Mouse (Mus musculus) kidney, embryonic 16.5 days (tissue): ENCODE results near the gene Drc1. TPM values are rescaled to one million over a fixed set of nuclear protein-coding genes. Genes with fewer than 3 reads are reported as not detected.
A peak's percentile ranks its signal among the peaks of the same experiment; 100 is the strongest.

Experiments used
- ATAC-seq: fragments of 200-750 bp; cut with Nextera tagmentation; 2 replicates; pipeline ENCODE4 v1.8.0; 2017; ENCODE audit warnings: moderate TSS enrichment; ENCODE audit not compliant: low FRiP score, low TSS enrichment
- H3K27ac ChIP-seq: fragments of 300-500 bp; sonication (generic); 2 replicates; pipeline ENCODE4 v1.5.1; 2014; ENCODE audit warnings: low read length
- H3K27me3 ChIP-seq: fragments of 300-500 bp; sonication (generic); 2 replicates; pipeline ENCODE4 v1.6.1; 2014; ENCODE audit warnings: low read length, control low read depth, mixed read lengths; ENCODE audit not compliant: insufficient read depth
- H3K36me3 ChIP-seq: fragments of 300-500 bp; sonication (generic); 2 replicates; pipeline ENCODE4 v1.6.1; 2014; ENCODE audit warnings: low read length, control low read depth, mixed read lengths; ENCODE audit not compliant: insufficient read depth
- H3K4me1 ChIP-seq: fragments of 300-500 bp; sonication (generic); 2 replicates; pipeline ENCODE4 v1.6.1; 2014; ENCODE audit warnings: low read length, control low read depth, mixed read lengths; ENCODE audit not compliant: insufficient read depth
- H3K4me2 ChIP-seq: fragments of 300-500 bp; sonication (generic); replicated peaks from 2 replicates; pipeline ENCODE4 v1.6.1; 2014; ENCODE audit warnings: low read depth, low read length
- H3K4me3 ChIP-seq: fragments of 300-500 bp; sonication (generic); 2 replicates; pipeline ENCODE4 v1.5.1; 2014; ENCODE audit warnings: mild to moderate bottlenecking, low read length
- H3K9ac ChIP-seq: fragments of 300-500 bp; sonication (generic); replicated peaks from 2 replicates; pipeline ENCODE4 v1.6.1; 2014; ENCODE audit warnings: low read length
- H3K9me3 ChIP-seq: fragments of 300-500 bp; sonication (generic); 2 replicates; pipeline ENCODE4 v1.6.1; 2016; ENCODE audit warnings: low read length, control low read depth
- WGBS: fragments of 180-500 bp; shearing (Covaris S2); extraction: QIAGEN DNeasy Blood & Tissue Kit; methylation state at CpG from one replicate; pipeline ENCODE4 v1.1.7; 2014; 5-methylcytosine and 5-hydroxymethylcytosine counted together
- polyA plus RNA-seq: library from polyadenylated mRNA; unstranded; fragments of >200 nt; fragmentation: Nextera tagmentation; extraction: Ambion mirVana; gene quantifications from 2 replicates; pipeline ENCODE4 v1.2.1, GENCODE M21; 2015

Drc1 gene
- polyA plus RNA-seq, 1 experiment from 2014 or later = 0.16 TPM

- H3K4me1 ChIP-seq = no peaks in the 10 kb centered on the region
- ATAC-seq = no peak
- no peak overlapping the region for H3K27ac ChIP-seq
- no peaks in the 10 kb centered on the region for H3K27me3 ChIP-seq
- 30% methylated on average over 7 of the region's 7 CpGs for WGBS
- H3K9me3 ChIP-seq = no peaks in the 10 kb centered on the region
- H3K9ac ChIP-seq = no peak overlapping the region
- H3K36me3 ChIP-seq = no peaks in the 10 kb centered on the region
- H3K4me2 ChIP-seq = no peak overlapping the region
- H3K4me3 ChIP-seq = no peak overlapping the region
Observed at GRCm38 (mm10) chr5:30391473-30391872, 110.3 kb downstream of the Drc1 start.

GRCm38 (mm10) chr5:30400521-30400920, 119.3 kb downstream of the Drc1 start:
- ATAC-seq = no peak
- Histone ChIP-seq H3K36me3 (no peaks in the 10 kb centered on the region), H3K4me2 (no peak overlapping the region), H3K9ac (no peak overlapping the region), H3K9me3 (no peaks in the 10 kb centered on the region), H3K27ac (no peak overlapping the region), H3K4me3 (no peak overlapping the region), H3K4me1 (no peaks in the 10 kb centered on the region), H3K27me3 (no peaks in the 10 kb centered on the region)
- 76% methylated on average over 5 of the region's 5 CpGs for WGBS

- ATAC-seq = no peak
- no peak overlapping the region for H3K4me3 ChIP-seq
Observed at GRCm38 (mm10) chr5:30401165-30401564, 120.0 kb downstream of the Drc1 start.

GRCm38 (mm10) chr5:30406876-30407275, 125.7 kb downstream of the Drc1 start:
- 0 out of 2 replicates have a peak overlapping the region, but pooled peaks have one; percentile 13 for H3K4me2 ChIP-seq
- 28% methylated on average over 9 of the region's 9 CpGs for WGBS
- no peak overlapping the region for H3K27ac ChIP-seq
- no peaks in the 10 kb centered on the region for H3K4me1 ChIP-seq
- no peak for ATAC-seq
- H3K27me3 ChIP-seq = no peaks in the 10 kb centered on the region
- H3K9me3 ChIP-seq = no peaks in the 10 kb centered on the region
- no peaks in the 10 kb centered on the region for H3K36me3 ChIP-seq
- no peak overlapping the region for H3K4me3 ChIP-seq
- H3K9ac ChIP-seq = no peak overlapping the region

More at GRCm38 (mm10) chr5:30401165-30401564, 120.0 kb downstream of the Drc1 start:
- H3K36me3 ChIP-seq = no peaks in the 10 kb centered on the region
- H3K9me3 ChIP-seq = no peaks in the 10 kb centered on the region
- no peaks in the 10 kb centered on the region for H3K4me1 ChIP-seq
- H3K4me2 ChIP-seq = no peak overlapping the region
- no peak overlapping the region for H3K9ac ChIP-seq
- 26% methylated on average over 8 of the region's 8 CpGs for whole genome bisulfite sequencing
- no peak overlapping the region for H3K27ac ChIP-seq
- H3K27me3 ChIP-seq = no peaks in the 10 kb centered on the region

GRCm38 (mm10) chr5:30411524-30411923, 130.3 kb downstream of the Drc1 start:
- H3K4me2 ChIP-seq = no peak overlapping the region
- no peaks in the 10 kb centered on the region for H3K27me3 ChIP-seq
- H3K9me3 ChIP-seq = no peaks in the 10 kb centered on the region
- no peak for ATAC-seq
- H3K4me3 ChIP-seq = no peak overlapping the region
- no peak overlapping the region for H3K9ac ChIP-seq
- no peaks in the 10 kb centered on the region for H3K4me1 ChIP-seq
- no peak overlapping the region for H3K27ac ChIP-seq
- WGBS = 68% methylated on average over 10 of the region's 10 CpGs
- H3K36me3 ChIP-seq = no peaks in the 10 kb centered on the region

GRCm38 (mm10) chr5:30415381-30415780, 134.2 kb downstream of the Drc1 start:
- no peaks in the 10 kb centered on the region for H3K36me3 ChIP-seq
- H3K27ac ChIP-seq = no peak overlapping the region
- WGBS = 55% methylated on average over 2 of the region's 2 CpGs
- ATAC-seq = no peak
- no peak overlapping the region for H3K4me2 ChIP-seq
- H3K27me3 ChIP-seq = no peaks in the 10 kb centered on the region
- H3K9me3 ChIP-seq = no peaks in the 10 kb centered on the region
- H3K4me3 ChIP-seq = no peak overlapping the region
- no peaks in the 10 kb centered on the region for H3K4me1 ChIP-seq
- H3K9ac ChIP-seq = no peak overlapping the region

- no peaks in the 10 kb centered on the region for H3K27me3 ChIP-seq
- no peak overlapping the region for H3K9ac ChIP-seq
- H3K4me2 ChIP-seq = no peak overlapping the region
- H3K36me3 ChIP-seq = no peaks in the 10 kb centered on the region
- WGBS = 68% methylated on average over 4 of the region's 4 CpGs
- H3K9me3 ChIP-seq = no peaks in the 10 kb centered on the region
- no peak for ATAC-seq
- H3K4me3 ChIP-seq = no peak overlapping the region
- no peaks in the 10 kb centered on the region for H3K4me1 ChIP-seq
- H3K27ac ChIP-seq = no peak overlapping the region
Observed at GRCm38 (mm10) chr5:30415876-30416275, 134.7 kb downstream of the Drc1 start.

Other genes starting within 250 kb of the Drc1 start
- 282 and 287 TPM in 2 replicates for gene Tyms, start 207.8 kb upstream of the Drc1 start, polyA plus RNA-seq
- gene Garem2, start 176.2 kb upstream of the Drc1 start, polyA plus RNA-seq = 0.52 and 0.75 TPM in 2 replicates
- not detected in 2 replicates for gene 3110082J24Rik, start 175.3 kb upstream of the Drc1 start, polyA plus RNA-seq
- gene Hadha, start 126.2 kb upstream of the Drc1 start, polyA plus RNA-seq = 170 and 179 TPM in 2 replicates
- gene Hadhb, start 126.1 kb upstream of the Drc1 start, polyA plus RNA-seq = 169 and 194 TPM in 2 replicates
- 0.15 and 0.40 TPM in 2 replicates for gene Adgrf3, start 75.7 kb upstream of the Drc1 start, polyA plus RNA-seq
- gene Selenoi, start 48.8 kb upstream of the Drc1 start, polyA plus RNA-seq = 14.5 and 18.2 TPM in 2 replicates
- gene Otof, start 180.5 kb downstream of the Drc1 start, polyA plus RNA-seq = 0.06 and 0.09 TPM in 2 replicates
- not detected in 2 replicates for gene 1700001C02Rik, start 184.7 kb downstream of the Drc1 start, polyA plus RNA-seq